Mouse (Mus musculus) embryo, embryonic 9.5 days (tissue): Measurements from ENCODE around the gene Nrk.

Experiments
- DNase-seq: peaks from one replicate; pipeline ENCODE4 v3.0.0-alpha.2; 2017; ENCODE audit errors: extremely low spot score

The Nrk gene

DNA sequence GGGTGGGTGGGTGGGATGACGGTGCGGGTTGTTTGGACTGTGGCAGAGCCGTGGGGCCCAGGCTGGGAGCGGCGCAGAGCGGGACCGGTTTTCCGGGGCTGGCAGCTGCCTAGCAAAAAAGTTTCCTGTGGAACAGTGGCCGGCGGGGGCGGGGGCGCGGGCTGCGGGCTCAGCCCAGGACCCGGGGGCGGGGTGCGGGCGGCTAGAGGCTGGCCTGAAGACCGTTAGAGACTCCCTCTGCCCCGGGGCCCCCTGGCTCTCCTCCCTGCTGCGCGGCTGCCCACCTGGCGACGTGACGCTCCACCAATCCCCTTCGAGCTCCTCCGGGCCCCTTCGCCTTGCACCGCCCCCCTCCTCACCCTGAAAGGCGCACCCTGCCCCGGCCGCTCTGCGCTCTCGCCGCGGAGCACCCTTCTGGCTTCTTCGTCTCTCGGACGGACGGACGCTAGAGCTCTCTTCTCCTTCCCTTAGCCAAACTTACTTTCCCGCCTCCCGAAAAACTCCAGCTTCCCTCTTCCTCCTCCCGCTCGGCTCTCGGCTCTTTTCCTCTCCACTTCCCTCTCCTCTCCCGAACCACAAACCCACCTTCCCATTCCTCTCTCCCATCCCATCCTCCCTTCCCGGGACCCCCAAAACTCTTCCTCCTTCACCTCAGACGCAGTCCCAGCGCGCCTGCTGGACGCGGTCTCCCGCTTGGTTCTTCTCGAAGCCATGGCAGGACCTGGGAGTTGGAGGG, at the start of gene Nrk:
Gene Nrk (plus strand): TSS at position 390 of the 736 bp plus-strand sequence.
- peak; percentile 24 for DNase-seq

DNA sequence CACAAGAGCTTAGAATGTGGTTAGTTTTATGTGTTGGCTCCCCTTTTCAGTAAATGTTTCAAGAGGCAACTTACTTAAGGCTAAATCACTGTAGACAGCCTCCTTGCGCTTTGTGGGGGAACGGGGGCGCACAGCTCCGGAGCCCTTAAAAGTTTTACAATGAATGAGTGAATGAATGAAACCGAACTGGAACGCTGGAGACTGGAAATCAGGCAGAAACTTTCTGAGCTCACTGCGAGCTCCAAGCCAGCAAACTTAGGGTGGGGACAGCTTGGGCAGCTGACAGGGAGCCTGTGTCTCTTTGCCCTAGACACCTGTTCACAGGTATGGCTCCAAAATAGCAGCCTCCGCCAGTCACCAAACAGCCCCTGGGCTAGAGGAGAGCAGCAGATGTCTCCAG, 864 bp upstream of the Nrk start:
- DNase-seq: peak; percentile 8

DNA sequence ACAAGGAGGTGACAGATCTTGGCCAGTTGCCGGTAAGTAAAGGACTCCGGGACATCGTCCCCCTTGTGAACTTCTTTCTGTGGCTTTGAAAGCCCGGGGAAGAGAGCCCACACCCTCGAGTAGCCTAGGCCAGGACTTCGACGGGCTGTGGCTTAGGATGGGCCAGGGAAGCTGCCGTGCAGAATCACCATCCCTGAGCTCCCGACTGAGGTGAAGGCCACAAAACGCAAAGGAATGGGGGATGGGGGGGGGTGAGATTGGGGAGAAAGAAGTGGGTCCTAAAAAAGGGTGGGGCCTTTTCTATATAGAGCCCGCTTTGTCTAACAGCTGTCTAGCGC, 516 bp downstream of the Nrk start:
- no peak for DNase-seq

DNA sequence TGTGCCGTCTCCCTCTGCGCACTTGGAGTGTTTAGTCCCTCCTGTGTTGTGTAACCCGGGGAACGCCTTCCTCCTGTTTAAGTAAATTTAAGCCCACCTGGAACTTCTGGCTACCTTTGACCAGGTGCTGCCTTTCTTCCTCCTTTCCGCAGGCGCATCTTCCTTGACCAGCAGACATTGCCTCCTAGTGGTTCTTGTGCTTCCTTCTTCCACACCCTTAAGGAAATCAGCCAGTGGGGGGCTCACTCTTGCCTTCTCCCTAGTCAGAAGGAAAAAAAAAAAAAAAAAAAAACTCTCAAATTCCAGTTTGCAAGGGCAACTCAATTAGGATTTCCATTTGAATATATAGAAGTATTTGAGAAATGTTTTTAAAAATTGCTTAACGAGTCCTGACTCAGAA, 4.8 kb downstream of the Nrk start:
- no peak for DNase-seq

DNA sequence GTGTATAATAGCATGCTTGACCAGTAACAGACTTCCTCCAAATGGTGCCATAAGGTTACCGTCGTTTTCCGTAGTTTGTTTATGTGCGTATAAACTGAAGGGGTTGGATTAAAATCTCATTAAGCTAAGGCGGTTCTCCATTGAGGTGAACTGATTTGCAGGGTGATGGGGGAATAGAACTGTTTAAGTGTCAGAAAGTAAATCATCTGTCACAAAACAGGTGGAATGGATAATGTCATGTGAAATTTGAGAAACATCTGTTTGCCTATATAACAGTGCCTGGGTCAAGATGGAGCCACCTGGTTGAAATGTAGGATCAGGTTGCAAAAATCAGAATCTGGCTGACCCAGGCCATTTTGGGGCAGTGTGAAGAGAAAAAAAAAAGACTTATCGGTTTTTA, 29.7 kb downstream of the Nrk start:
- no peak for DNase-seq

DNA sequence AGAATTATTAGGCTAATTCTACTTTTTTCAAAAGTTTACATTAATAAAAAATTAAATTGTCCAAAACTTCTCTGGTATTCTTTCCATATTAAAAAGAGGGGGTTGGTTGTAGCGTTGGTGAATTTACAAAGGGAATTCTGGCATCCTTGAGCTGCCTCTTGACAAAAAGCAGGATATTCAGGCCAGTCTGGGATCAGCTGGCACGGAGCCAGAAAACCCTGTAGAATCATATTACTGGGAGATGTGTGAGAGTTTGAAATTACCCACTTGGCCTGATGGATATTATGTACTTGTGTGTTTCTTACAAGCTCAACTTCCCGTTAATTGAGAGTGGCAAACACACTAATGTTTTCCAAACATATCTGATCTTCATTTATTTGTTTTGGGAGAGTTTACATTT, 46.5 kb downstream of the Nrk start:
- no peak for DNase-seq

DNA sequence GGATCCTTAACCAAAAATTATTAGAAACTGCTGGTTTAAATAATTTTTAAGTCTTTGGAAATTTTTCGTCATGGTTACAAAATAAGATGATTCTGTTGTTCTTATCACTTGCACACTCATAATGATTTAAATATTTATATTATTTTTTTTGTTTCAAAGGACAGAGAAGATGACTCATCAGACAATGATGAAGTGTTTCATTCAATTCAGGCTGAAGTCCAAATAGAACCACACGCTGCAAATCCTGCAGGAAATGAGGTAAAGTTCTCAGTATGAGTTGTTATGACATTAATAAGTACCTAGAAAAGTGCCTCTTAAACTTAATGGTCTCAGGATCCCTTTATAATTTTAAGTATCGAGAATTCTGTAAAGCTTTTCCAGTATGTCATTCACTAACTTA, 64.3 kb downstream of the Nrk start:
- no peak for DNase-seq

DNA sequence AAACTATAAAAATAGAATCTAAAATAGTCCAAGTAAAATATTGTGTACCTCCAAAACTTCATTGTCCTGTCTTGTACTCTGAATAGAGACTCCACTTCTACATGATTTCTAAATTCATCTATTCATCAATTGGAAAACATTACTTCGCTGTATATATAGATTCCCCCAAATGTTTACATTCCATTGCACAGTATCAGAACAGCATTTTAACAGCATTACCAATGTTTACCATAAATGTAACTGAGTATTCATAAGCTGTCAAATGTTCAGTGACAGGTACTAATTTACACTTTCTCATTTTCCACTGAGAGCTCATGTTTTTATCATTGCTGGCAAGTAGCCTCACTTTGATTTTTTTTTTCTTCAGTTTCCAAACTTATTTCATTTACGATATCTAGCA, 65.0 kb downstream of the Nrk start:
- DNase-seq: no peak

DNA sequence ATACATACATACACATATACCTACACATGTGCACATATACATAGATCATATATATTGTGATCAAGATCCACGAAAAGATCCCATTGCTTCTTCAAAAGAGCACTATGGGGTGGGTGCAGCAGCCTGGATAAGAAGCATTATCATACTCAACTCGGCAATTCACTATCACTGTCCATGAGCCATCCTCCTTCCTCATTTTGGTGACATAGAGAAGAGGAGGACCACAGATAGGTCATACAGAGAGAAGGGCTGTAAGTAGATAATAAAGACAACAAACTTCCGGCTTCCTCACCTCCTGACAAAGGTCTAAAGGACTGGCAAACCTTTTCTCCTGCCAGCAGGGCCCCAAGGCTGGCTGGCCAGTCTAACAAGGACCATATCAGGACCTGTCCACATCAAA, 100.3 kb downstream of the Nrk start:
- DNase-seq: no peak

DNA sequence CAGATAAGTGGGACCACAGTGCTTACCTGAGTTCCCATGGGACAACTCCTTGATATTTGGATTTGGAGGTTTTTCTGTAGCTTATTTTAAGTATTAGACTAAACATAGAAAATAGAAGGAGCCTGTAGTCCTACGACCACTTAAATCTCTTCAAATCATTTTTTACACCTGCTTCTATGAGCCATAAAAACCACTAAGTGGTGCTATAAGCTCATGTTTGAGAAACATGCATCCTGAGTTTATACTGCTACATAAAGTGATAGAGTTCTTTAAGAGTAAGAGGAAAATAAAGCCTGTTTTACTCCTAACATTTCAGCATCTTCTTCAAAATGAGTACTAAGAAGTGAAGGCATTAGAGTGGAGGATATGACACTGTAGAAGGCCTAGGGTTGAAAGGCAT, 102.3 kb downstream of the Nrk start:
- no peak for DNase-seq

DNA sequence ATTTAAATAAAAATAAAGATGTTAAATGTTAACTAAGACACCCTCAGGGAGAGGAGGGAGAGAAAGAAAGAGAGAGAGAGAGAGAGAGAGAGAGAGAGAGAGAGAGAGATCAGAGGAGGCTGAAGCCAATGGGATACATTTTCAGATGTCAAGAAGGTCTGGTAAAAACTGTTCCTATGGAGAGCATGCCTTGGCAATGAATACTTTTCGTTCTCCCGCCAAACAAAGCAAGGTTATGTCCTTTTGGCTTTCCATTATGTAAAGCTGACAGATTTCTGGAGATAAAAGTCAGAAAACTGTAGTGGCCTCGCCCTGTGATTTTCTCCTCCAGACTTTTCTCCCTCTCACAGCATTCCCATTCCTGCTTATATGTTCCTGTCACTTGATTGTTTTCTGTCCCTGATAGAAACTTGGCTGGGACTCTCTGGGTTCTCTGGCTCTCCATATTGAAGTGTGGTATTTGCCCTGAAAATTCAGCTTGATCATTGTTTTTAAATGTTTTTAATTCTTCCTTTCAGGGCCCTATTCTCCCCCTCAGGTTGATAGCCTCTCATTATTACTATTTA, 112.4 kb downstream of the Nrk start:
- no peak for DNase-seq

DNA sequence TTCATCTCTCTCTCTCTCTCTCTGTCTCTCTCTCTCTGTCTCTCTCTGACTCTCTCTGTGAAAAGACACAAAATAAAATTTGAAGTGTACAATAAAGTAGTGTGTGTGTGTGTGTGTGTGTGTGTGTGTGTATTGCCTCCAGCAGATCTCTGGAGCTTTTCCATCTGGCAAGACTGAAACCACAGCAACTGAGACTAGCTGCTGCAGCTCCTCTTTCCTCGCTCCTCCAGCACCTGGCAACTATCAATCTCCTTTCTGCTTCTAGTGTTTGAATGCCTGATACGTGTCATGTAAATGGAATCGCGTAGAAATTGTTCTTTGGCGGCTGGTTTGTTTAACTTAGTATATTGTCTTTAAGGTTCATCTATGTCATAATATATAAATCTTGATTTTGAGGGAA, 113.1 kb downstream of the Nrk start:
- DNase-seq: no peak

DNA sequence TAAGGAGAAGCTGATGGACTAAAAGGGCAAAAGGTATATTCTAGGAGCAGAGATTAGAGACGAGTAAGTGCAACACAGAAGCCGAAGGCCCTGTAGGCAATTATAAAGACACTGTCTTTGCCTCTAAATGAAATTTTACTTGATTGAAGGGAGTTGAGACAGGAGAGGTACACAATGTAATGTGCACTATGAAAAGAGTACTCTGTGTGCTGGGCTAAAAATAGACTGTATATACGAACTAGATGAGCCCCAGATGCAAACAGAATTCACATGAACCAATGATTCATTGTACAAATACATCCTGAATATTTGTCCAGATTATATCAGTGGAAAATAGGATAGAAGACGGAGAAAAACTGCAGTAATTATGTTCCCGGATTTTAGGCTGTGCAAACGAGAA, 113.7 kb downstream of the Nrk start:
- no peak for DNase-seq

DNA sequence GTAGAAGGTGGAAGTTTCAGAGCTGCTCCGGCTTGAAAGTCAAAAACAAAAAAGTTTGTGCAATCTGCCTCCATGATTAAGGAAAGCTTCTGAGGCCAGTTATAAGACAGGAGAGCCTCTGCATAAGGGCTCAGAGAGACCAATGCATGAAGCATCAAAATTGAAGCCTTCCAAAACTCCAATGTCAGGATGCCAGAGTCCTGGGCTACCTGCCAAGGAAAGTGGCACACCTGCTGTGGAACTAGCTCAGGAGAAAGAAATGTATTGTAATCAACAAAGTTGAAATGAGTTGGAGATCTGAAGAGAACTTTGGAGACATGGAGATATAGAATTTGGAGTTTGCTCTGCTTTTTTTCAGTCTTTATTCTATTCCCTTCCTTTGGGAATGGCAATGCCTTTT, 123.4 kb downstream of the Nrk start:
- DNase-seq: no peak

DNA sequence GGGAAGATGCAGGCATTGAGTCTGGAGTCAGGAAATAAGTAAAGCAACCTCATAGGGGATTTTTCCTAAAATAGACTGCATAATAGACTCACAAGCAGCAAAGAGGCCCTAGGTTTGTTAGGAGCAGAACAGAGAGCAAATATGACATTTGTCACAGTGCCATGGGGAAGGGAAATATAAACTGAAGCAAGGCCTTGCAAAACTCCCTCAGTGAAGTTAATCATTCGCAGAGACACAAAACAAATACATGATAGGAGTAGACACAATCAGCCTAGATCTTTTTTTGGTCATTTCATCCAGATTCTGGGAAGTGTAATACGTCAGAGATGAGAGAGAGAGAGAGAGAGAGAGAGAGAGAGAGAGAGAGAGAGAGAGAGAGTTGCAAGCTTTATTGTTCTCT, 125.1 kb downstream of the Nrk start:
- DNase-seq: no peak

DNA sequence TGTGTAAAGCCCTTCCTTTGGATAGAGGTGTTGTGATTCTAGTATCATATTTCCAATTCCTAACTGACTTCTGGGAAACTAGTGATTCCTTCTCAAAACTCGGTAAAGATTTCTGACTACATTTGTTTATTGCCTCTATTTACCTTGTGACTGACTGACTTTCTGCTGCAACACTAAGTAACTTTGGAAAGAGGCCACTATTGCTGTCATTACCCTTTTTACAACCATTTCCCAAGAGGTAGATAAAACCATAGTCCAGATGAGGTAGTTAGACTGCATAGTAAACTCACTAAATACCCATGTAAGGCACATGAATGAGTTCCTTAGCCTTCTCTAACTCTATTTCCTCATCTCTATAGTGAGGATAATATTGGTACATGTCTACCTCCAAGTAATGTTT, 126.9 kb downstream of the Nrk start:
- DNase-seq: no peak

DNA sequence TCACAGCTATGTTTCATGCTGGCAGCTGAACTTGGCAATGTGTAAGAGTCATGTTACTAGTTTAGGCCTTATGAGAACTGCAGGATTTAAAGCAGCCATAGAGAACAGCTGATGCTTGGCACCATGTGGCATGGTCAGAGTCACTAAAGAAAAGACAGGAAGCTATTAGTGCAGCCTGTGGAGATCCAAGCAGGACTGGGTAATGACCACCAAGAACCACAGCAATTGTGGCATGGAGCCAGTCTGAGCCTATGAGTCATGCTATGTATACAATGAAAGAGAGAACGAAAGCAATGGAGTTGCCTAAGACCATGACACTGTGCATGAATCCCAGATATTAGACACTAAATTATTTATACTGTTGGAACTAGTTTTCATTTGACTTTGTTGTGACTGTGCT, 137.7 kb downstream of the Nrk start:
- DNase-seq: no peak

DNA sequence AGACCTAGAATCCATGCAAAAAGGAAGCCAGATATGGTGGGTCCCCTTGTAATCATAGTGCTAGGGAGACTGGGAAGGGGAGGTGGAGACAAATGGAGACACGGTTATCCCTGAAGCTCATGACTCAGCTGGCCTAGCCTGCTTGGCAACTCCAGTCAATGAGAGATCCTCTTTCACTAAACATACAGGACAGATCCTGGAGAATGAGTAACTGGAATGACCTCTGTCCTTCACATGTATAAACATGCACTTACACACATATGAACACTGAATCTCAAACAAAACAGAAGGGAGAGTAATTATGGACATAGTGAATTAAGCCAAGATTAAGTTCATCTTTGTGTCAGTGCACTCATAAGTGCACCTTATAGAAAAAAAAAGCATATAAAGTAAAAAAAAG, 138.9 kb downstream of the Nrk start:
- DNase-seq: no peak
